Mouse (Mus musculus) small intestine, adult 2 months (tissue): Measurements from ENCODE around the gene Itpr3.
A peak's percentile ranks its signal among the peaks of the same experiment; 100 is the strongest.

Source experiments
- CTCF ChIP-seq: fragments of 200-500 bp; IDR thresholded peaks from 2 replicates; pipeline ENCODE4 v1.5.1; 2012; ENCODE audit warnings: low read depth, mild to moderate bottlenecking, control low read depth, inconsistent platforms, low read length, moderate library complexity, mixed read lengths; ENCODE audit not compliant: insufficient replicate concordance, insufficient read length; ENCODE audit errors: extremely low read depth
- POLR2A ChIP-seq: fragments of 200-500 bp; IDR thresholded peaks from 2 replicates; pipeline ENCODE4 v1.6.1; 2012; ENCODE audit warnings: low read depth, mild to moderate bottlenecking, control low read depth, inconsistent platforms, low read length, moderate library complexity

GRCm38 (mm10) chr17:27028284-27028795 is 28.8 kb upstream of the Itpr3 start:
- peak; percentile 80 for TF ChIP-seq CTCF
- peak; percentile 76; the same call in 1 of the 2 replicates for TF ChIP-seq POLR2A
